Mouse (Mus musculus) heart, postnatal 0 days (tissue): Measurements from ENCODE around the gene Rad51d. TPM values are rescaled to one million over a fixed set of nuclear protein-coding genes. Genes with fewer than 3 reads are reported as not detected.
A peak's percentile ranks its signal among the peaks of the same experiment; 100 is the strongest.

Source experiments
- ATAC-seq: fragments of 200-750 bp; cut with Nextera tagmentation; 2 replicates; pipeline ENCODE4 v1.8.0; 2017; ENCODE audit warnings: low read depth, moderate number of reproducible peaks, moderate library complexity; ENCODE audit not compliant: insufficient read depth
- DNase-seq: peaks from one replicate; pipeline ENCODE4 v3.0.0-alpha.2; 2016; ENCODE audit warnings: low spot score
- H3K27ac ChIP-seq: fragments of 300-500 bp; sonication (generic); 2 replicates; pipeline ENCODE4 v1.5.1; 2014; ENCODE audit warnings: low read depth, mild to moderate bottlenecking
- H3K27me3 ChIP-seq: fragments of 300-500 bp; sonication (generic); 2 replicates; pipeline ENCODE4 v1.6.1; 2014; ENCODE audit warnings: low read length, mixed read lengths; ENCODE audit not compliant: control insufficient read depth, insufficient read depth
- H3K36me3 ChIP-seq: fragments of 300-500 bp; sonication (generic); replicated peaks from 2 replicates; pipeline ENCODE4 v1.6.1; 2014; ENCODE audit warnings: low read length, mixed read lengths; ENCODE audit not compliant: control insufficient read depth, insufficient read depth
- H3K4me1 ChIP-seq: fragments of 300-500 bp; sonication (generic); 2 replicates; pipeline ENCODE4 v1.6.1; 2014; ENCODE audit warnings: antibody characterized with exemption; ENCODE audit not compliant: control insufficient read depth, insufficient read depth
- H3K4me2 ChIP-seq: fragments of 300-500 bp; sonication (generic); 2 replicates; pipeline ENCODE4 v1.6.1; 2014; ENCODE audit warnings: low read depth, mild to moderate bottlenecking, low read length, moderate library complexity
- H3K4me3 ChIP-seq: fragments of 300-500 bp; sonication (generic); 2 replicates; pipeline ENCODE4 v1.5.1; 2014; ENCODE audit warnings: low read depth, low read length
- H3K9ac ChIP-seq: fragments of 300-500 bp; sonication (generic); replicated peaks from 2 replicates; pipeline ENCODE4 v1.6.1; 2014; ENCODE audit warnings: low read depth, low read length, mixed read lengths
- H3K9me3 ChIP-seq: fragments of 300-500 bp; sonication (generic); replicated peaks from 2 replicates; pipeline ENCODE4 v1.6.1; 2016; ENCODE audit warnings: low read length; ENCODE audit not compliant: control insufficient read depth
- CTCF ChIP-seq: IDR thresholded peaks from 2 replicates; pipeline ENCODE4 v1.5.1; 2016; ENCODE audit warnings: antibody characterized with exemption, control low read depth, low read depth
- EP300 ChIP-seq: IDR thresholded peaks from 2 replicates; pipeline ENCODE4 v1.6.1; 2016; ENCODE audit warnings: antibody characterized with exemption, low read depth
- WGBS: fragments of 180-500 bp; shearing (Covaris S2); extraction: QIAGEN DNeasy Blood & Tissue Kit; methylation state at CpG from one replicate; pipeline ENCODE4 v1.1.7; 2014; 5-methylcytosine and 5-hydroxymethylcytosine counted together
- polyA plus RNA-seq: library from polyadenylated mRNA; unstranded; fragments of >200 nt; fragmentation: Nextera tagmentation; extraction: Ambion mirVana; gene quantifications from 2 replicates; pipeline ENCODE4 v1.2.1, GENCODE M21; 2015
- total RNA-seq: library from RNA; depleted of rRNA; stranded (reverse); fragments of >200 nt; gene quantifications from 2 replicates; pipeline ENCODE4 v1.2.3, GENCODE M21; 2014; ENCODE audit warnings: low replicate concordance; rRNA removed

The Rad51d gene
- total and polyA plus RNA-seq, 2 experiments from 2014 or later, result 9.9 to 10.8 TPM

DNA sequence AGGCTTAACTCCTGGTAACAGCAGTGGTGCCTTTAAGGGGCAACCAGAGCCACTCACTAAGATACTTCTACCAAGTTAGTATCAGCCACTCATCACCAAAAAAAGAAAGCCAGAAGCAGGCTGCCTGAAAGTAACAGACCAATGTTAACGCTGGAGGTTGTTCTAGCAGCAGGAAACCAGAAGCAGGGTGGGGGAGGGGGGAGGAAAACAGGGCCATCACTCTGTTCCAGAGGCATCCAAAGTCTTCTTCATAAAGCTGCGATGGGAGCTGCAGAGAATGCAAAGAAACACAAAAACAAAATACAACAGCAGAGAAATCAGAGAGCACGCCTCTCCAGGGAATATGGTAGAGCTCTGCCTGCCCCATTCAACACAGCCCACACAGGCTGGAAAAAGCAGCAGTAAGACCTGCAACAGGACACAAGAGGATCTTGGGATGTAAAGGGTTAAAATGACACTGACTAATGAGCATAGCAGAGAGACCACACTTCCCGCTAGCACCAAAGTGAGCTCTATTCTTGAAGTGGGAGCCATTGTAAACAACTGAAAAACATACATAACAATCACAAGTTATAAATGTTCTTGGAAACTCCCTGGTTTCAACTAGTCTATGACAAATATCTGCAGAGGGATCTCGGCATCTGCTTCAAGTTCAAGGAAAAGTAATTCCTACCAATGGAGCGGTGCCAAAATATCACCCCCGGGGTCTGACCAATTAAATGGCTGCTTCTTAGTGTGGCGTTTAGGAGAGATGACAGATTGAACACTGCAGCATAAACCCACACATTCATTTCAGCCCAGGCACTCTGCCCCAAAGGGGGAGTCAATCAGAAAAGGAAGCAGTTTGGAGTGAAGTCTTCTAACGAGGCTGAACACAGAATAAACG lies 59.2 kb downstream of the Rad51d start:
- Histone ChIP-seq H3K27me3 (no peaks in the 10 kb centered on the region), H3K4me2 (peak overlapping the region; percentile 46), H3K9me3 (no peaks in the 10 kb centered on the region), H3K4me3 (no peak overlapping the region), H3K36me3 (no peaks in the 10 kb centered on the region), H3K27ac (no peak overlapping the region), H3K4me1 (peaks cover 6% of the 10 kb centered on the region), H3K9ac (no peak overlapping the region)
- 14% methylated on average over 10 of the region's 10 CpGs for WGBS
- ATAC-seq (no peak), DNase-seq (no peak)
- no peak for TF ChIP-seq EP300
- no peak for TF ChIP-seq CTCF

- Histone ChIP-seq H3K36me3 (no peaks in the 10 kb centered on the region), H3K9me3 (no peaks in the 10 kb centered on the region), H3K4me1 (peaks cover 6% of the 10 kb centered on the region), H3K9ac (no peak overlapping the region), H3K4me2 (no peak overlapping the region), H3K27me3 (no peaks in the 10 kb centered on the region), H3K27ac (no peak overlapping the region), H3K4me3 (no peak overlapping the region)
- TF ChIP-seq CTCF (no peak), EP300 (no peak)
- DNase-seq, result no peak
- no peak for ATAC-seq
Measured at GRCm38 (mm10) chr11:82826818-82827217, 63.6 kb downstream of the Rad51d start.

Other genes with a start within 250 kb of the Rad51d start
- gene Cct6b, start 126.3 kb downstream of the Rad51d start, total RNA-seq, result not detected in 2 replicates
- gene Cct6b, start 126.3 kb downstream of the Rad51d start, polyA plus RNA-seq, result 0.25 and 0.32 TPM in 2 replicates
- gene Zfp830, start 126.3 kb downstream of the Rad51d start, total RNA-seq, result 4.1 and 11.4 TPM in 2 replicates
- 21.7 and 23.9 TPM in 2 replicates for gene Zfp830, start 126.3 kb downstream of the Rad51d start, polyA plus RNA-seq
- gene Lig3, start 109.5 kb downstream of the Rad51d start, total RNA-seq, result 24.7 and 34.8 TPM in 2 replicates
- gene Lig3, start 109.5 kb downstream of the Rad51d start, polyA plus RNA-seq, result 11.3 and 12.1 TPM in 2 replicates
- 3.8 and 4.8 TPM in 2 replicates for gene Rffl, start 19.4 kb downstream of the Rad51d start, total RNA-seq
- 2.3 and 2.4 TPM in 2 replicates for gene Rffl, start 19.4 kb downstream of the Rad51d start, polyA plus RNA-seq
- gene Fndc8, start 1.5 kb upstream of the Rad51d start, total RNA-seq, result not detected in 2 replicates
- gene Fndc8, start 1.5 kb upstream of the Rad51d start, polyA plus RNA-seq, result 0.10 and 0.12 TPM in 2 replicates
- 25.9 and 28.1 TPM in 2 replicates for gene Nle1, start 17.8 kb upstream of the Rad51d start, total RNA-seq
- 9.0 and 9.4 TPM in 2 replicates for gene Nle1, start 17.8 kb upstream of the Rad51d start, polyA plus RNA-seq
- 200 and 239 TPM in 2 replicates for gene Unc45b, start 19.9 kb upstream of the Rad51d start, total RNA-seq
- 153 and 167 TPM in 2 replicates for gene Unc45b, start 19.9 kb upstream of the Rad51d start, polyA plus RNA-seq
- gene Slfn5, start 60.7 kb upstream of the Rad51d start, total RNA-seq, result 21.5 and 29.0 TPM in 2 replicates
- gene Slfn5, start 60.7 kb upstream of the Rad51d start, polyA plus RNA-seq, result 15.6 and 18.7 TPM in 2 replicates
- 3.1 and 7.6 TPM in 2 replicates for gene Slfn9, start 101.2 kb upstream of the Rad51d start, total RNA-seq
- gene Slfn9, start 101.2 kb upstream of the Rad51d start, polyA plus RNA-seq, result 4.9 and 5.2 TPM in 2 replicates
- gene Slfn8, start 130.2 kb upstream of the Rad51d start, total RNA-seq, result 0.61 and 2.5 TPM in 2 replicates
- gene Slfn8, start 130.2 kb upstream of the Rad51d start, polyA plus RNA-seq, result 0.41 and 0.51 TPM in 2 replicates
- gene Slfn2, start 174.5 kb upstream of the Rad51d start, total RNA-seq, result 3.7 and 5.2 TPM in 2 replicates
- gene Slfn2, start 174.5 kb upstream of the Rad51d start, polyA plus RNA-seq, result 3.9 and 5.2 TPM in 2 replicates
- gene Slfn1, start 226.2 kb upstream of the Rad51d start, total RNA-seq, result 0.31 TPM in 1 of 2 replicates, not detected in the other
- 0.18 and 0.33 TPM in 2 replicates for gene Slfn1, start 226.2 kb upstream of the Rad51d start, polyA plus RNA-seq